Mouse (Mus musculus) kidney, embryonic 14.5 days (tissue): ENCODE measurements around the gene Fancc. TPM values are rescaled to one million over a fixed set of nuclear protein-coding genes. Genes with fewer than 3 reads are reported as not detected.

Experiments used
- ATAC-seq: fragments of 200-750 bp; cut with Nextera tagmentation; 2 replicates; pipeline ENCODE4 v1.8.0; 2017; ENCODE audit warnings: moderate number of reproducible peaks, mild to moderate bottlenecking, moderate TSS enrichment, moderate library complexity; ENCODE audit not compliant: low FRiP score, low TSS enrichment
- H3K27ac ChIP-seq: fragments of 300-500 bp; sonication (generic); 2 replicates; pipeline ENCODE4 v1.5.1; 2014; ENCODE audit warnings: low read depth, mild to moderate bottlenecking, low read length, moderate library complexity, mixed read lengths
- H3K27me3 ChIP-seq: fragments of 300-500 bp; sonication (generic); 2 replicates; pipeline ENCODE4 v1.6.1; 2014; ENCODE audit warnings: mild to moderate bottlenecking, low read length; ENCODE audit not compliant: control insufficient read depth, insufficient read depth
- H3K36me3 ChIP-seq: fragments of 300-500 bp; sonication (generic); 2 replicates; pipeline ENCODE4 v1.6.1; 2014; ENCODE audit warnings: low read length, mixed read lengths; ENCODE audit not compliant: control insufficient read depth, insufficient read depth
- H3K4me1 ChIP-seq: fragments of 300-500 bp; sonication (generic); 2 replicates; pipeline ENCODE4 v1.6.1; 2014; ENCODE audit warnings: low read length, mixed read lengths; ENCODE audit not compliant: control insufficient read depth, insufficient read depth
- H3K4me2 ChIP-seq: fragments of 300-500 bp; sonication (generic); replicated peaks from 2 replicates; pipeline ENCODE4 v1.6.1; 2014; ENCODE audit warnings: low read depth, mild to moderate bottlenecking, low read length
- H3K4me3 ChIP-seq: fragments of 300-500 bp; sonication (generic); 2 replicates; pipeline ENCODE4 v1.5.1; 2014; ENCODE audit warnings: mild to moderate bottlenecking, low read length
- H3K9ac ChIP-seq: fragments of 300-500 bp; sonication (generic); 2 replicates; pipeline ENCODE4 v1.6.1; 2014; ENCODE audit warnings: low read depth, mild to moderate bottlenecking, low read length, moderate library complexity
- H3K9me3 ChIP-seq: fragments of 300-500 bp; sonication (generic); 2 replicates; pipeline ENCODE4 v1.6.1; 2016; ENCODE audit warnings: low read length; ENCODE audit not compliant: control insufficient read depth
- WGBS: fragments of 180-500 bp; shearing (Covaris S2); extraction: QIAGEN DNeasy Blood & Tissue Kit; methylation state at CpG from one replicate; pipeline ENCODE4 v1.1.7; 2014; 5-methylcytosine and 5-hydroxymethylcytosine counted together
- polyA plus RNA-seq: library from polyadenylated mRNA; unstranded; fragments of >200 nt; fragmentation: Nextera tagmentation; extraction: Ambion mirVana; gene quantifications from 2 replicates; pipeline ENCODE4 v1.2.1, GENCODE M21; 2014

The Fancc gene
- polyA plus RNA-seq, 1 experiment from 2014 or later: 24.5 TPM

GRCm38 (mm10) chr13:63283236-63283635 lies 213.8 kb downstream of the Fancc start:
- Histone ChIP-seq H3K4me3 (no peak overlapping the region), H3K9me3 (no peaks in the 10 kb centered on the region), H3K27me3 (no peaks in the 10 kb centered on the region), H3K36me3 (peaks cover 54% of the 10 kb centered on the region), H3K9ac (no peak overlapping the region), H3K27ac (no peak overlapping the region), H3K4me1 (peaks cover 31% of the 10 kb centered on the region), H3K4me2 (no peak overlapping the region)
- no peak for ATAC-seq

GRCm38 (mm10) chr13:63281206-63281605 lies 215.9 kb downstream of the Fancc start:
- Histone ChIP-seq H3K27me3 (no peaks in the 10 kb centered on the region), H3K9ac (no peak overlapping the region), H3K4me3 (no peak overlapping the region), H3K27ac (0 out of 2 replicates have a peak overlapping the region, but pooled peaks have one; percentile 2), H3K36me3 (peaks cover 36% of the 10 kb centered on the region), H3K9me3 (no peaks in the 10 kb centered on the region), H3K4me1 (peaks cover 44% of the 10 kb centered on the region), H3K4me2 (no peak overlapping the region)
- WGBS: 72% methylated on average over 8 of the region's 8 CpGs
- no peak for ATAC-seq

GRCm38 (mm10) chr13:63280344-63280743 lies 216.7 kb downstream of the Fancc start:
- H3K4me2 ChIP-seq: peak overlapping the region; percentile 13; the same call in 1 of the 2 replicates
- no peaks in the 10 kb centered on the region for H3K9me3 ChIP-seq
- WGBS: 34% methylated on average over 3 of the region's 3 CpGs
- H3K27ac ChIP-seq: 0 out of 2 replicates have a peak overlapping the region, but pooled peaks have one; percentile 38
- H3K9ac ChIP-seq: no peak overlapping the region
- peaks cover 31% of the 10 kb centered on the region for H3K36me3 ChIP-seq
- peaks cover 44% of the 10 kb centered on the region for H3K4me1 ChIP-seq
- H3K27me3 ChIP-seq: no peaks in the 10 kb centered on the region
- H3K4me3 ChIP-seq: no peak overlapping the region
- no peak for ATAC-seq

- H3K4me2 ChIP-seq: peak overlapping the region; percentile 13
- WGBS: 35% methylated on average over 8 of the region's 8 CpGs
- H3K27me3 ChIP-seq: no peaks in the 10 kb centered on the region
- ATAC-seq: no peak
- no peaks in the 10 kb centered on the region for H3K9me3 ChIP-seq
- H3K4me1 ChIP-seq: peaks cover 44% of the 10 kb centered on the region
- peak overlapping the region; percentile 13; the same call in 1 of the 2 replicates for H3K4me3 ChIP-seq
- H3K9ac ChIP-seq: 0 out of 2 replicates have a peak overlapping the region, but pooled peaks have one; percentile 5
- peaks cover 26% of the 10 kb centered on the region; the same call in 1 of the 2 replicates for H3K36me3 ChIP-seq
- no peak overlapping the region for H3K27ac ChIP-seq
Measured at GRCm38 (mm10) chr13:63279807-63280206, 217.3 kb downstream of the Fancc start.

- H3K9me3 ChIP-seq: no peaks in the 10 kb centered on the region
- H3K4me1 ChIP-seq: peaks cover 46% of the 10 kb centered on the region
- peaks cover 23% of the 10 kb centered on the region; the same call in 1 of the 2 replicates for H3K36me3 ChIP-seq
- H3K4me3 ChIP-seq: peak overlapping the region; percentile 8; the same call in 1 of the 2 replicates
- H3K27me3 ChIP-seq: no peaks in the 10 kb centered on the region
- H3K9ac ChIP-seq: no peak overlapping the region
- H3K4me2 ChIP-seq: peak overlapping the region; percentile 13
- ATAC-seq: peak; percentile 71
- WGBS: 12% methylated on average over 10 of the region's 10 CpGs
- peak overlapping the region; percentile 49; the same call in 1 of the 2 replicates for H3K27ac ChIP-seq
Measured at GRCm38 (mm10) chr13:63278796-63279475, 218.1 kb downstream of the Fancc start.

GRCm38 (mm10) chr13:63278141-63278631 lies 218.9 kb downstream of the Fancc start:
- Histone ChIP-seq H3K9me3 (no peaks in the 10 kb centered on the region), H3K27ac (peak overlapping the region; percentile 49), H3K36me3 (peaks cover 16% of the 10 kb centered on the region; the same call in 1 of the 2 replicates), H3K27me3 (no peaks in the 10 kb centered on the region), H3K4me2 (peak overlapping the region; percentile 13), H3K9ac (no peak overlapping the region), H3K4me3 (no peak overlapping the region), H3K4me1 (peaks cover 49% of the 10 kb centered on the region)
- 27% methylated on average over 5 of the region's 5 CpGs for WGBS
- no peak for ATAC-seq

GRCm38 (mm10) chr13:63277316-63277715 lies 219.8 kb downstream of the Fancc start:
- no peak overlapping the region; the same call in 1 of the 2 replicates for H3K27ac ChIP-seq
- H3K4me1 ChIP-seq: peaks cover 50% of the 10 kb centered on the region
- ATAC-seq: no peak
- WGBS: 47% methylated on average over 5 of the region's 5 CpGs
- H3K4me3 ChIP-seq: no peak overlapping the region
- H3K9ac ChIP-seq: no peak overlapping the region; the same call in 1 of the 2 replicates
- H3K9me3 ChIP-seq: no peaks in the 10 kb centered on the region
- no peaks in the 10 kb centered on the region for H3K27me3 ChIP-seq
- no peak overlapping the region for H3K4me2 ChIP-seq
- H3K36me3 ChIP-seq: peaks cover 7% of the 10 kb centered on the region; the same call in 1 of the 2 replicates

- no peak overlapping the region for H3K27ac ChIP-seq
- no peaks in the 10 kb centered on the region for H3K36me3 ChIP-seq
- H3K4me2 ChIP-seq: no peak overlapping the region; the same call in 1 of the 2 replicates
- 92% methylated on average over 4 of the region's 4 CpGs for WGBS
- H3K9me3 ChIP-seq: no peaks in the 10 kb centered on the region
- H3K4me3 ChIP-seq: no peak overlapping the region; the same call in 1 of the 2 replicates
- no peaks in the 10 kb centered on the region for H3K27me3 ChIP-seq
- H3K9ac ChIP-seq: no peak overlapping the region
- peaks cover 55% of the 10 kb centered on the region for H3K4me1 ChIP-seq
- ATAC-seq: no peak
Measured at GRCm38 (mm10) chr13:63276389-63276788, 220.7 kb downstream of the Fancc start.
